In the genomic region with DNA sequence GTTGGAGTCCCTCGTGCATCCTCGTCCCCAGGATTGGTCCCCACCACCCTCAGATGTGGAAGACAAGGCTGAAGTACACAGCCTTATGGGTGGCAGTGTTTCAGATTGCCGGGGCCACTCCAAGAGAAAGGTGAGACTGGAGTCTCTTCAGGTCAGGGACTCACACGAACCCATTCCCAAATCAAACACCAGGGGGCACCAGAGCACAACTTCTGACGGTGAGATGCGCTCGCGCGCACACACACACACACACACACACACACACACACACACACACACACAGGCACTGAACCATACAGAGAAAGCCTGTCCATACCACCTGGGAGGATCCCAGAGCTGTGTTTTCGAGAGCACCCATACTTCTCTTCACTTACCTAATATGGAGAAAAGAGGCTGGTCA, we compare ENCODE assay signal across 8 mouse cellular contexts. TPM values are rescaled to one million over a fixed set of nuclear protein-coding genes. Genes with fewer than 3 reads are reported as not detected.
A peak's percentile ranks its signal among the peaks of the same experiment; 100 is the strongest.
DNase-seq lines count a peak whose midpoint lies in the region; ATAC-seq lines count a peak whose summit lies in the region.

No protein-coding gene starts in this region.

- H3K4me3 ChIP-seq in forebrain, embryonic 10.5 days = no peak overlapping the region
- H3K4me3 ChIP-seq in lung, embryonic 15.5 days = no peak overlapping the region

- H3K36me3 ChIP-seq in forebrain, embryonic 10.5 days (replicated peaks) = peaks cover 4% of the 10 kb centered on the region
- H3K36me3 ChIP-seq in lung, embryonic 15.5 days = peaks cover 6% of the 10 kb centered on the region; the same call in 1 of the 2 replicates

- WGBS in forebrain, embryonic 10.5 days = 5% methylated on average over 10 of the region's 10 CpGs
- WGBS in lung, embryonic 15.5 days = under 1% methylated on average over 10 of the region's 10 CpGs

- no peak overlapping the region for H3K4me2 ChIP-seq in lung, embryonic 15.5 days

- intact Hi-C loops in heart, postnatal 36 days (cut with DNase I) = loop anchor here (1.0 kb wide), 3 partner anchors 32 to 150 kb away; no protein-coding TSS in a partner anchor

- peak; percentile 68 to 78 for DNase-seq in CD8-positive naive resting alpha-beta T cell, adult 2 months (ENCODE audit: low read depth in 2 of 2, low spot score in 2 of 2)
- DNase-seq in brain, adult 2 months (ENCODE audit: low read depth, low spot score) = peak; percentile 92
- peak; percentile 90 for DNase-seq in forebrain, embryonic 10.5 days (ENCODE audit: extremely low spot score, low spot score)
- peak; percentile 77 to 84 for DNase-seq in heart, postnatal 36 days
- peak; percentile 37 to 79 for DNase-seq in layer of hippocampus, adult 18-20 months (ENCODE audit: low spot score in 2 of 2)
- peak; percentile 76 for DNase-seq in ovary, postnatal 14 days (ENCODE audit: low spot score)
- DNase-seq in thymus, postnatal 36 days = peak; percentile 66 to 71

- peaks cover 56% of the 10 kb centered on the region for H3K27me3 ChIP-seq in forebrain, embryonic 10.5 days (ENCODE audit: poor library complexity, severe bottlenecking)
- no peaks in the 10 kb centered on the region; the same call in 1 of the 2 replicates for H3K27me3 ChIP-seq in lung, embryonic 15.5 days

- peak overlapping the region; percentile 78 for H3K27ac ChIP-seq in forebrain, embryonic 10.5 days
- H3K27ac ChIP-seq in lung, embryonic 15.5 days = no peak overlapping the region

- no peak overlapping the region for H3K9ac ChIP-seq in lung, embryonic 15.5 days

- peaks cover 51% of the 10 kb centered on the region for H3K4me1 ChIP-seq in forebrain, embryonic 10.5 days
- no peaks in the 10 kb centered on the region; the same call in 1 of the 2 replicates for H3K4me1 ChIP-seq in lung, embryonic 15.5 days

- H3K9me3 ChIP-seq in forebrain, embryonic 10.5 days = no peaks in the 10 kb centered on the region
- H3K9me3 ChIP-seq in lung, embryonic 15.5 days = no peaks in the 10 kb centered on the region

- ATAC-seq in lung, embryonic 15.5 days (ENCODE audit: borderline replicate concordance, extremely low read depth, low FRiP score, low TSS enrichment) = peak; percentile 23; the same call in 1 of the 2 replicates

RNA-seq across cellular contexts. Expression of gene Igdcc3, which starts 7.2 kb away (rescaled TPM):
- polyA plus RNA-seq in forebrain, embryonic 10.5 days (2016; fragmentation: Nextera tagmentation; extraction: Ambion mirVana) = 208 and 246 TPM in 2 replicates
- total RNA-seq in heart, postnatal 36 days (2021) = under 1 TPM in 1 of 2 experiments, not detected in 1; 0.08 TPM
- 1 to 10 TPM; 2.9 to 4.0 TPM for total RNA-seq in layer of hippocampus, adult 18-20 months (2021)
- 1.8 and 2.0 TPM in 2 replicates for polyA plus RNA-seq in lung, embryonic 15.5 days (2015; fragmentation: Nextera tagmentation; extraction: Ambion mirVana)

RNA-seq across cellular contexts. Expression of gene Igdcc4, which starts 32.5 kb away (rescaled TPM):
- polyA plus RNA-seq in forebrain, embryonic 10.5 days (2016; fragmentation: Nextera tagmentation; extraction: Ambion mirVana) = 7.7 and 8.0 TPM in 2 replicates
- total RNA-seq in heart, postnatal 36 days (2021) = 10 to 100 TPM in 1 of 2 experiments, 1 to 10 TPM in 1; 9.8 to 10.7 TPM
- total RNA-seq in layer of hippocampus, adult 18-20 months (2021) = 10 to 100 TPM; 37.2 TPM
- 14.4 and 14.6 TPM in 2 replicates for polyA plus RNA-seq in lung, embryonic 15.5 days (2015; fragmentation: Nextera tagmentation; extraction: Ambion mirVana)
